Mouse (Mus musculus): ENCODE measurements around the gene Glb1. TPM values are rescaled to one million over a fixed set of nuclear protein-coding genes. Genes with fewer than 3 reads are reported as not detected.

The Glb1 gene
- total and polyA plus RNA-seq, 3 experiments, result 7.0 to 15.7 TPM; not detected in 1

GRCm38 (mm10) chr9:114466871-114467270 is 66.0 kb downstream of the Glb1 start:
- H3K9ac ChIP-seq (ENCODE audit: control insufficient read depth, low read depth, low read length, poor library complexity, severe bottlenecking), result no peak overlapping the region
- no peaks in the 10 kb centered on the region for H3K27me3 ChIP-seq (ENCODE audit: control insufficient read depth in 1 of 2, insufficient read depth in 2 of 2, low read length in 2 of 2)
- H3K79me2 ChIP-seq (ENCODE audit: control insufficient read depth, insufficient read depth, low read length, poor library complexity), result no peaks in the 10 kb centered on the region
- no peaks in the 10 kb centered on the region for H3K4me1 ChIP-seq (ENCODE audit: control insufficient read depth in 1 of 2, insufficient read depth in 2 of 2, low read length in 2 of 2)
- DNase-seq (ENCODE audit: low read depth, low spot score), result no peak
- H3K27ac ChIP-seq (ENCODE audit: control insufficient read depth, low read depth, low read length), result no peak overlapping the region
- no peaks in the 10 kb centered on the region; a peak in 1 of 4 replicates for H3K36me3 ChIP-seq (ENCODE audit: control insufficient read depth in 1 of 2, insufficient read depth in 2 of 2, low read length in 2 of 2)
- TF ChIP-seq CTCF (IDR thresholded peaks at IDR 0.05 in 2 of 3, conservative IDR thresholded peaks at IDR 0.05 in 1 of 3; ENCODE audit: control insufficient read depth in 1 of 3, insufficient read depth in 1 of 3, low read depth in 2 of 3, low read length in 3 of 3, poor library complexity in 1 of 3, severe bottlenecking in 1 of 3) (no peak), MXI1 (IDR thresholded peaks at IDR 0.05; ENCODE audit: low read depth, low read length) (no peak), BHLHE40 (IDR thresholded peaks at IDR 0.05; ENCODE audit: borderline replicate concordance, low read depth, low read length) (no peak), MEF2A (IDR thresholded peaks at IDR 0.05; ENCODE audit: extremely low read depth, insufficient replicate concordance, low read depth, low read length, poor library complexity, severe bottlenecking) (no peak), MAX (IDR thresholded peaks at IDR 0.05; ENCODE audit: low read length) (no peak), CHD1 (IDR thresholded peaks at IDR 0.05; ENCODE audit: low read depth, low read length) (no peak), POLR2AphosphoS5 (IDR thresholded peaks at IDR 0.05; ENCODE audit: borderline replicate concordance, low read depth, low read length) (no peak), ELF1 (IDR thresholded peaks at IDR 0.05; ENCODE audit: low read depth, low read length) (no peak), NRF1 (IDR thresholded peaks at IDR 0.05; ENCODE audit: insufficient read depth, low read depth, low read length, poor library complexity, severe bottlenecking) (no peak), GABPA (IDR thresholded peaks at IDR 0.05; ENCODE audit: low read depth, low read length) (no peak), POLR2A (IDR thresholded peaks at IDR 0.05; ENCODE audit: control insufficient read depth in 1 of 2, insufficient read depth in 1 of 2, low read depth in 1 of 2, low read length in 2 of 2, poor library complexity in 1 of 2) (no peak), EP300 (IDR thresholded peaks at IDR 0.05; ENCODE audit: low read depth in 1 of 2, low read length in 2 of 2) (no peak)
- no peak overlapping the region for H3K4me3 ChIP-seq (ENCODE audit: control insufficient read depth in 1 of 2, insufficient read depth in 1 of 2, low read depth in 2 of 2, low read length in 2 of 2)
- no peaks in the 10 kb centered on the region for H3K9me3 ChIP-seq (replicated peaks; ENCODE audit: insufficient read depth, low read length)

GRCm38 (mm10) chr9:114468217-114468616 is 67.3 kb downstream of the Glb1 start:
- DNase-seq (ENCODE audit: low read depth, low spot score), result no peak
- Histone ChIP-seq H3K79me2 (ENCODE audit: control insufficient read depth, insufficient read depth, low read length, poor library complexity) (no peaks in the 10 kb centered on the region), H3K9me3 (replicated peaks; ENCODE audit: insufficient read depth, low read length) (no peaks in the 10 kb centered on the region), H3K27me3 (ENCODE audit: control insufficient read depth in 1 of 2, insufficient read depth in 2 of 2, low read length in 2 of 2) (no peaks in the 10 kb centered on the region), H3K4me3 (ENCODE audit: control insufficient read depth in 1 of 2, insufficient read depth in 1 of 2, low read depth in 2 of 2, low read length in 2 of 2) (no peak overlapping the region), H3K27ac (ENCODE audit: control insufficient read depth, low read depth, low read length) (no peak overlapping the region), H3K4me1 (ENCODE audit: control insufficient read depth in 1 of 2, insufficient read depth in 2 of 2, low read length in 2 of 2) (no peaks in the 10 kb centered on the region), H3K9ac (ENCODE audit: control insufficient read depth, low read depth, low read length, poor library complexity, severe bottlenecking) (no peak overlapping the region), H3K36me3 (ENCODE audit: control insufficient read depth in 1 of 2, insufficient read depth in 2 of 2, low read length in 2 of 2) (no peaks in the 10 kb centered on the region; a peak in 1 of 4 replicates)
- TF ChIP-seq POLR2AphosphoS5 (IDR thresholded peaks at IDR 0.05; ENCODE audit: borderline replicate concordance, low read depth, low read length) (no peak), ZKSCAN1 (IDR thresholded peaks at IDR 0.05; ENCODE audit: low read depth, low read length) (no peak), MYC (IDR thresholded peaks at IDR 0.05; ENCODE audit: low read depth, low read length) (no peak), SMC3 (IDR thresholded peaks at IDR 0.05; ENCODE audit: low read depth, low read length) (no peak), ZMIZ1 (IDR thresholded peaks at IDR 0.05; ENCODE audit: low read depth, low read length) (no peak), CHD2 (IDR thresholded peaks at IDR 0.05; ENCODE audit: low read length) (no peak), GATA1 (IDR thresholded peaks at IDR 0.05; ENCODE audit: low read depth, low read length) (no peak), CHD1 (IDR thresholded peaks at IDR 0.05; ENCODE audit: low read depth, low read length) (no peak), MXI1 (IDR thresholded peaks at IDR 0.05; ENCODE audit: low read depth, low read length) (no peak), TAL1 (IDR thresholded peaks at IDR 0.05; ENCODE audit: low read length) (no peak), MAFK (IDR thresholded peaks at IDR 0.05; ENCODE audit: borderline replicate concordance, low read depth, low read length) (no peak), UBTF (IDR thresholded peaks at IDR 0.05; ENCODE audit: borderline replicate concordance, insufficient read depth, low read depth, low read length) (no peak), HCFC1 (IDR thresholded peaks at IDR 0.05; ENCODE audit: low read depth, low read length) (no peak), RAD21 (IDR thresholded peaks at IDR 0.05; ENCODE audit: low read depth, low read length) (no peak), BHLHE40 (IDR thresholded peaks at IDR 0.05; ENCODE audit: borderline replicate concordance, low read depth, low read length) (no peak), POLR2A (IDR thresholded peaks at IDR 0.05; ENCODE audit: control insufficient read depth in 1 of 2, insufficient read depth in 1 of 2, low read depth in 1 of 2, low read length in 2 of 2, poor library complexity in 1 of 2) (no peak), EP300 (IDR thresholded peaks at IDR 0.05; ENCODE audit: low read depth in 1 of 2, low read length in 2 of 2) (no peak)

Data from MEL (cell line).